Mouse (Mus musculus) midbrain, embryonic 16.5 days (tissue): ENCODE data around the gene Olfr76. TPM values are rescaled to one million over a fixed set of nuclear protein-coding genes. Genes with fewer than 3 reads are reported as not detected.
"Not testable (repeated sequence)": the region's sequence is repeated elsewhere in the genome, so short reads cannot be mapped to it uniquely, and the experiment has no call there.

Source experiments
- ATAC-seq: fragments of 200-750 bp; cut with Nextera tagmentation; 2 replicates; pipeline ENCODE4 v1.8.0; 2017; ENCODE audit warnings: moderate TSS enrichment
- H3K27ac ChIP-seq: fragments of 300-500 bp; sonication (generic); 2 replicates; pipeline ENCODE4 v1.5.1; 2014; ENCODE audit warnings: mild to moderate bottlenecking, low read length, mixed read lengths
- H3K27me3 ChIP-seq: fragments of 300-500 bp; sonication (generic); 2 replicates; pipeline ENCODE4 v1.6.1; 2014; ENCODE audit warnings: low read depth, low read length, mixed read lengths; ENCODE audit not compliant: control insufficient read depth, insufficient read depth
- H3K36me3 ChIP-seq: fragments of 300-500 bp; sonication (generic); 2 replicates; pipeline ENCODE4 v1.6.1; 2014; ENCODE audit warnings: mild to moderate bottlenecking, low read length, moderate library complexity, mixed read lengths; ENCODE audit not compliant: control insufficient read depth, insufficient read depth
- H3K4me1 ChIP-seq: fragments of 300-500 bp; sonication (generic); 2 replicates; pipeline ENCODE4 v1.6.1; 2014; ENCODE audit warnings: mild to moderate bottlenecking, low read length, mixed read lengths; ENCODE audit not compliant: control insufficient read depth, insufficient read depth
- H3K4me2 ChIP-seq: fragments of 300-500 bp; sonication (generic); 2 replicates; pipeline ENCODE4 v1.6.1; 2014; ENCODE audit warnings: mild to moderate bottlenecking, low read length, mixed read lengths
- H3K4me3 ChIP-seq: fragments of 300-500 bp; sonication (generic); 2 replicates; pipeline ENCODE4 v1.5.1; 2014; ENCODE audit warnings: low read depth, mild to moderate bottlenecking, low read length, moderate library complexity, mixed read lengths
- H3K9ac ChIP-seq: fragments of 300-500 bp; sonication (generic); 2 replicates; pipeline ENCODE4 v1.6.1; 2014; ENCODE audit warnings: low read depth, low read length, mixed read lengths
- H3K9me3 ChIP-seq: fragments of 300-500 bp; sonication (generic); replicated peaks from 2 replicates; pipeline ENCODE4 v1.6.1; 2014; ENCODE audit warnings: mild to moderate bottlenecking, low read length, mixed read lengths; ENCODE audit not compliant: control insufficient read depth, poor library complexity, severe bottlenecking
- WGBS: fragments of 180-500 bp; shearing (Covaris S2); extraction: QIAGEN DNeasy Blood & Tissue Kit; methylation state at CpG from one replicate; pipeline ENCODE4 v1.1.7; 2014; 5-methylcytosine and 5-hydroxymethylcytosine counted together
- polyA plus RNA-seq: library from polyadenylated mRNA; unstranded; fragments of >200 nt; fragmentation: Nextera tagmentation; extraction: Ambion mirVana; gene quantifications from 2 replicates; pipeline ENCODE4 v1.2.1, GENCODE M21; 2015

The Olfr76 gene
- not detected in 2 replicates for polyA plus RNA-seq

DNA sequence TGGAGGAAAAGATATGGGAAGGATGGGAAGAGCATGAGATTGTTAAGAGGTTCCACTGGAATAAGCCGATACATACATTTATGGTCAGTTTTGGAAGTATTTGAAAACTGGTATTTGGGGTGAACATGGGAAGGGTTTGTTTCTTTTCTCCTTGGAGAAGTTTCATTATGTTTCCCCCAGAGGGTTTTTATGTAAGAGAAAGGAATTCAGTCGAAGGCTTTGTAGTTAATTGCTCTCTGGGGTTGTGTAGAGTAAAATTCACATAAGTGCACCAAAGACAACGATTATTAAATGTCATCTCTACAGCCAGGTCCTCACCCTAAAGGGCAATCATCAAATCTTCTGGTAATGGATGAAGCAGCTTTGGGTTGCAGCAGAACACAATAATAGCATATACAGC is at the start of gene Olfr76:
Olfr76 (minus strand) TSS at position 101 of the 400 bp plus-strand sequence.
- no peaks in the 10 kb centered on the region for H3K9me3 ChIP-seq
- no peaks in the 10 kb centered on the region for H3K36me3 ChIP-seq
- no peak within 1 kb of the TSS for H3K27ac ChIP-seq
- no peak within 1 kb of the TSS for H3K4me2 ChIP-seq
- WGBS, result 81% methylated on average over 3 of the region's 3 CpGs
- no peak within 1 kb of the TSS for H3K9ac ChIP-seq
- no peak within 1 kb of the TSS for H3K4me3 ChIP-seq
- no peaks in the 10 kb centered on the region for H3K27me3 ChIP-seq
- no peak for ATAC-seq
- H3K4me1 ChIP-seq, result no peaks in the 10 kb centered on the region

DNA sequence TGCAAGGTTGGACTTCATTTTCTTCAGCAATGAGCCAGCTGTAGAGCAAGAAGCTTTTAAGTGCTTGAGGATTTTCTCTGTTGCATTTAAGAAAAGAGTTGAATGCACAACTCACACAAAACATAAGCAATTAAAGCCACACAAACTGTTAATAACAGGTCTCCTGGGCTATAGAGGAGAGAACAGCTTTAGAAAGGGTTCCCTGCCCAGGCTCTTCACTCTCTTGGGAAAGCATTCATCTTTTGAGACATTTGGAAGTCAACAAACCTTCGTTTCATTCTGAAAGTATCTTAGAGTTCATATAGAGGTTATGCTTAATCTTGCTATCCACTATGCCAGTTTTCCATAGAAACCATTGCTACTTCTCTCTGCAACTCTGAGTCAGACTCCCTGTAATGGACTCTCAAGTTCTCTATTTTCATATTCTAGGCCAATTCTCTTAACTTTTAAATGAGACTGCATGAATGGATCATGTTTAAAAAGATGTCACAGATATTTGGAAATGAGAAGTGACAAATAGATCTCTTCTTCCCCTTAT is 47.1 kb upstream of the Olfr76 start, which contains the start of gene Olfr1555-ps1:
Olfr1555-ps1 (minus strand) TSS at position 51 of the 538 bp plus-strand sequence.
- H3K9me3 ChIP-seq, H3K4me1 ChIP-seq, H3K9ac ChIP-seq, H3K4me3 ChIP-seq, H3K27me3 ChIP-seq, ATAC-seq, H3K36me3 ChIP-seq, H3K4me2 ChIP-seq, H3K27ac ChIP-seq: not testable (repeated sequence)
- 50% methylated on average over 1 of the region's 1 CpGs for WGBS

DNA sequence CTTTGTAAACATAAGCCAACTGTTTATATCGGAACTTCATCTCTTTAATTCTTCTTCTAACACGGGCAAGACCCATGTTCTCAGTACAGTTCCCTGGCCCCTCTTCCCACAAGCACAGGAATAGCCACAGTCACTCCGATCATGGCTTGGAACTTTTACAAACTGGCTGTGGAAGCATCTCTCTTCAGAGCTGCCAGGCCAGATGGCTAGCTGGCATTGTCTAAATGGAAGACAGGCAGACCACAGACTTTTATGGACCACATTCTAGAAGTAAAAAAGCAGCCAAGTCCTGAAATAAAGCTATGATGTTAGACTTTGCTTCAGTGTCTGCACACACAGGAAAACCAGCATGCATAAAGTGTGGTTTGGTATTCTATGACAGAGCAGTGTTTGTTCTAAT is 22.4 kb upstream of the Olfr76 start:
- Histone ChIP-seq H3K27me3 (no peaks in the 10 kb centered on the region), H3K36me3 (no peaks in the 10 kb centered on the region), H3K27ac (no peak overlapping the region), H3K4me1 (peaks cover 2% of the 10 kb centered on the region; the same call in 1 of the 2 replicates), H3K9ac (no peak overlapping the region), H3K4me3 (no peak overlapping the region), H3K4me2 (no peak overlapping the region), H3K9me3 (no peaks in the 10 kb centered on the region)
- 85% methylated on average over 3 of the region's 3 CpGs for WGBS
- ATAC-seq, result no peak

DNA sequence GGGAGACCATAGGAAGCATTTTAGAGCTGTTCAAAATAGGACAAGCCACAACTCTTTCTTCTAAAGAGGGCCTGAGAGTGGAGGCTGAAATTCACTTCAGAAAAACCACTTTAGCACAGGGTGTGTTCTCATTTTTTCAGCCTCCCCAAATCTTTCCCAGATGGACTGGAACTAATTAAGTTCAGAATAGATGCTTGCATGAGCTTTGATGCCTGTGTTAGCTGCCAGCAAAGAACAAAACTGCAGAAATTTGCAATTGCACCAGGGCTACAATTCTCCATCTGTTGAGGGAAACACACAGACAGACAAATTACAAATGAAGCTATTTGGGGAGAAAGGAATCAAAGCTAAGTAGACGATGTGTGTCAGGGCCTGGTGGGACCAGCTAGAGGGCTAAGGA is 20.4 kb upstream of the Olfr76 start:
- Histone ChIP-seq H3K4me1 (peaks cover 2% of the 10 kb centered on the region; the same call in 1 of the 2 replicates), H3K27ac (no peak overlapping the region), H3K9me3 (no peaks in the 10 kb centered on the region), H3K4me3 (no peak overlapping the region), H3K4me2 (no peak overlapping the region), H3K9ac (no peak overlapping the region), H3K36me3 (no peaks in the 10 kb centered on the region), H3K27me3 (no peaks in the 10 kb centered on the region)
- 25% methylated on average over 1 of the region's 1 CpGs for WGBS
- no peak for ATAC-seq

DNA sequence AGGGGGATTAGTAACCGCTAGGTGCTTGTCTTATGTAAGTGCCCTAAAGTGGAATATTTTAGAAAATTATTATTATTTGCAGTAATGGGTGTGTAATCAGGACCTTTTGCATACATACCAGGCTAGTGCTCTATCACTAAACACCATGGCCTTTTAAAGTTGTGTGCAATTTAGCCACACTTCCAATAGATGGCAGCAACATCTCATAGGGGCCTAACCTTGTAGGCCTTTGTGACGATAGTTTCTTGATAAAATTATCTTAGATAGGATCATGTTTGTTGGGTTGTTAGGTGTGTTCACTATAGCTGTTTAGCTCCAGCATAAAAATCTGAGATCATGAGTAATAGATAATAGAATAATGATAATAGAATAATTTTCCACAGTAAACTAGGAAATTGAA is 11.3 kb upstream of the Olfr76 start:
- peaks cover 3% of the 10 kb centered on the region; the same call in 1 of the 2 replicates for H3K9me3 ChIP-seq
- no peaks in the 10 kb centered on the region for H3K36me3 ChIP-seq
- ATAC-seq, result no peak
- H3K9ac ChIP-seq, result no peak overlapping the region
- H3K27me3 ChIP-seq, result no peaks in the 10 kb centered on the region
- 31% methylated on average over 2 of the region's 2 CpGs for WGBS
- H3K27ac ChIP-seq, result no peak overlapping the region
- no peaks in the 10 kb centered on the region for H3K4me1 ChIP-seq
- H3K4me2 ChIP-seq, result no peak overlapping the region
- H3K4me3 ChIP-seq, result no peak overlapping the region

DNA sequence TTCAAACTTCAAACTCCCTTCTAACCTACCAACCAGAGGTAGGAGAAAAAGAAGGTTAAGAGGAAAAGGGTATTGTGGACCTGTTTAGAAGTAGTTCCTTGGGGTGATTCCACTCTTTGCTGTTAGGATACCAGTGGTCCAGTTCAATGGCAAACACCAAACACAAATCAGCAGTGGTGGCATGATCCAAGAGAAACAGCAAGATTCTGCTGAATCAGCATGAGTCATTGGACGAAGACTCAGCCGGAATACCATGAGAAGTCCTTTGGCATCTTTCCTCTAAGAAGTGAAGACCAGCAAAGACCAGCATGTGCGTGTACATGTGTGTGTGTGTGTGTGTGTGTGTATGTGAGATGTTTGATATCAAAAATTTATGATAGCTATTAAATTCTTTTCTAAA is 6.5 kb downstream of the Olfr76 start:
- WGBS, result 89% methylated on average over 3 of the region's 3 CpGs
- H3K4me2 ChIP-seq, result no peak overlapping the region
- no peaks in the 10 kb centered on the region for H3K9me3 ChIP-seq
- no peaks in the 10 kb centered on the region for H3K4me1 ChIP-seq
- H3K36me3 ChIP-seq, result no peaks in the 10 kb centered on the region
- no peak overlapping the region for H3K4me3 ChIP-seq
- no peaks in the 10 kb centered on the region for H3K27me3 ChIP-seq
- no peak for ATAC-seq
- H3K9ac ChIP-seq, result no peak overlapping the region
- no peak overlapping the region for H3K27ac ChIP-seq

DNA sequence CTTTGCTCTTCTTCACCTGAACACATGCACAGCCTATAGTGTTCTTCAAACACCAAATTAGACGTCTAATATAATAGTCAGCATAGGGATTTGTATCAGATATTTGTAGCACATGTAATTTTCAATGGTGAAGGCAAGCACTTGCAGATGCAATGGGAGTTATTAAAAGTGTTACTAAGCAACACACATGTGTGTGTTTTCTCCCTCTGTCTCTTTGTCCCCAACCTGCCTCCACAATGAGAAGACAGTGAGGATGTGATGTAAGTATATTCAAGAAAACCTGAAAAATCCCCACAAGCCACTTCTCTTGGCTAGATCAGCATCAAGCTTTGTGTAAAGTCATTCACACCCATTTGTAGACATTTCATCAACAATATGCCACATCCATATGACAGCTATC is 7.2 kb downstream of the Olfr76 start, which contains the start of gene Olfr1428:
Olfr1428 (minus strand) TSS at position 101 of the 400 bp plus-strand sequence.
- WGBS, result 80% methylated on average over 1 of the region's 1 CpGs
- Histone ChIP-seq H3K9me3 (no peaks in the 10 kb centered on the region), H3K27me3 (no peaks in the 10 kb centered on the region), H3K36me3 (no peaks in the 10 kb centered on the region), H3K27ac (no peak within 1 kb of the TSS), H3K9ac (no peak within 1 kb of the TSS), H3K4me2 (no peak within 1 kb of the TSS), H3K4me3 (no peak within 1 kb of the TSS), H3K4me1 (no peaks in the 10 kb centered on the region)
- ATAC-seq, result no peak

DNA sequence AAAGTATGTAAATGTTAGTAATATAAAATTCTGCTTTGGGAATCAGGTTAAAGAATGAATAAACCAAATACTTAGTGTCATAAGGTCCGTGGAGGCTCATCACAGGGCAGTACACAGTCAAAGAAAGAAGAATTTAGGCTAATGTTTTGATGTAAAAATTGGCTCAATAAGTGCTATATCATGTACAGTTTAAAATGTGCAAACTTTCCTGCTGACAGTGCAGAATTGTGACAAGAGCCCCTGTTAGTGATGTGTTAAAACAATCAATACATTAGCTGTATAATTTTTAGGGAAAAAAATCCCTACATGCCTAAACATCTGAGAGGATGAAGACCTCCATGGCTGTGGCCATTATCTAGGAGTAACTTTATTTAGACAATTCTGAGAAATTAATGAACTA is 9.2 kb downstream of the Olfr76 start:
- H3K27me3 ChIP-seq, result no peaks in the 10 kb centered on the region
- no peak overlapping the region for H3K9ac ChIP-seq
- H3K4me1 ChIP-seq, result no peaks in the 10 kb centered on the region
- no peak overlapping the region for H3K4me2 ChIP-seq
- no peak overlapping the region for H3K4me3 ChIP-seq
- WGBS, result 54% methylated on average over 1 of the region's 1 CpGs
- no peaks in the 10 kb centered on the region for H3K9me3 ChIP-seq
- no peak for ATAC-seq
- H3K27ac ChIP-seq, result no peak overlapping the region
- H3K36me3 ChIP-seq, result no peaks in the 10 kb centered on the region

DNA sequence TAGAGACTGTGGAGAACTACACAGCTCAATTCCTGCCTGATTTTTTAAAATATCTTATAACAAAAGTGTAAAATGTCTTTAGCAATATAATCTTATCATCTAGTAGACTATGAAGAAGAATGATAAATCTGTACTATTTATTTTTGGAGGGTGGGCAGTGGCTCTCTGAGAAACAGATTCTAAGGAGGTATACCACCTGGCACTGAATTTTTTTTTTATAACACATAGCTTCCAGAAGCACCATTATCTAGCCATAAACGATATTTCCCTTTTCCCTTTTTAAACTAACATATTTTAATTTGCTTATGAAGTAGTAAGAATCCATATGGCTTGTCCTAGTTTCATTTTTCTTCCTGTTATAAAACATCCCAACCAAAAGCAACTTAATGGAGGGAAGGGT is 18.5 kb downstream of the Olfr76 start:
- ATAC-seq, result no peak
- Histone ChIP-seq H3K9me3 (no peaks in the 10 kb centered on the region), H3K36me3 (no peaks in the 10 kb centered on the region), H3K27ac (no peak overlapping the region), H3K4me1 (no peaks in the 10 kb centered on the region), H3K4me3 (no peak overlapping the region), H3K4me2 (no peak overlapping the region), H3K9ac (no peak overlapping the region), H3K27me3 (no peaks in the 10 kb centered on the region)
- 68% methylated on average over 1 of the region's 1 CpGs for WGBS
